Mouse (Mus musculus) right cerebral cortex, postnatal 4 days (tissue): ENCODE measurements around the gene Atp2b2.
A peak's percentile ranks its signal among the peaks of the same experiment; 100 is the strongest.
"Not testable (repeated sequence)": the region's sequence is repeated elsewhere in the genome, so short reads cannot be mapped to it uniquely, and the experiment has no call there.

Source experiments
- DNase-seq: peaks from one replicate; pipeline ENCODE4 v3.0.0-alpha.2; 2022

Gene Atp2b2

GRCm38 (mm10) chr6:113768804-113769203 is 273.6 kb downstream of the Atp2b2 start:
- no peak for DNase-seq

DNA sequence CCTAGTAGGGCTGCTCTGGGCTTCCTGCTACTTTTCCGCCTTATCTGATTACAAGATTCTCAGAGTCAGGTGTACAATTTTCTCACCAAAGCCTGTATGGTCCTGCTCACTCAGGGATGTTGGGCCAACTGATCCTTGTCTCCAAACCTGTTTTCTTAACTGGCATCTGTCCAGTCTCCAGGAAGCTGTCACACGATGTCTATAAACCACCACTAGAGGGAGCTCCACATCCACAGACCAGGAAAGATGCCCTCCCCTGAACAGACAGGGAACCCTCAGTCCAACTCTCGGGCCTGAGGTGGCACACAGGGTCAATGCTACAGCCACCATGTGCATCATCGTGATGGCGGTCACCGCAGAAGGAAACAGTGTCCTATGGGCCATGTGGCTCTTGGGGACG is 280.8 kb downstream of the Atp2b2 start:
- peak; percentile 38 for DNase-seq

DNA sequence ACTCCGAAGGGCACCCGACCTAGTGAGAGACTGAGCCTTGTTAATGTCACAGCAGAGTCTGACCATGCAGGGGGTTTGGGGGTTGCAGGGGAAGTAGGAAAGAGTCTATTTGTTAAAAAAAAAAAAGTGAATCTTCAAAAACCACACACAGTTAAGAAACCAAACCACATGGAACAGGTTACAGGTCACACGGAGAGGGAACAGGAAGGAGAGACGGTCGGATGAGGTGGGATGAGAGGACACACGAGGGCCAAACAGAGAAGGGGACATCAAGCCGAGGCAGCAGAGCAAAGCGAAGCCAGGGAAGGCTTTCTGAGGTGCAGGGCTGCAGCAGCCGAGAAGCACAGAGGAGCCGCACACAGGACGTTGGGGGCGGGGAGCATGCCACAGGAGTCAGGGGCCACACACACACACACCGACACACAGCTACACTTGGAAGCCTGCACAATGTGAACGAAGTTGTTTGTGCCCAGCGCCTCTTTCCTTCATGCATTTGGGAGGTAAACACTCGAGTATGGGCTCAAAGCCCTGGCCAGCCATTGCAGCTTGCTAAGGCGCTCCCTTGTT is 293.2 kb downstream of the Atp2b2 start:
- no peak for DNase-seq

DNA sequence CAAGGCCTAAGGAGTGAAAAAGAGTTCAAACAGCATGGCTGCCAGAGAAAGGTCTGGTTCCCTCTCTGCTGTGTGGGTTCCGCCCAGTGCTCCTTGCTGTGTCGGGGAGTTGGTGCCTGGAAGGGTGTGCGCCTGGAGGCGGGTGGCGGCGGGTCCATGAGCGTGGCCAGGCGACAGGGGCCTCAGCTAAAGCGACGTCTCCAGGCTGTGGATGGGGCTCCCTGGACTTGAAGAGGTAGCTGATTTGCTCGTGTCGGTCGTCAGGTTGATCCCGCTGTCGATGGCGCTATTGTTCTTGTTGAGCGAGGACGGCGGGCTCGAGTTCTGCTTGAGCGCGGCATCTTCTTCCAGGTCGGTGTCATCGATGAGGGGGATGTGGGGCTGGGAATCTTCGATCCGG is 294.1 kb downstream of the Atp2b2 start:
- DNase-seq, result no peak

DNA sequence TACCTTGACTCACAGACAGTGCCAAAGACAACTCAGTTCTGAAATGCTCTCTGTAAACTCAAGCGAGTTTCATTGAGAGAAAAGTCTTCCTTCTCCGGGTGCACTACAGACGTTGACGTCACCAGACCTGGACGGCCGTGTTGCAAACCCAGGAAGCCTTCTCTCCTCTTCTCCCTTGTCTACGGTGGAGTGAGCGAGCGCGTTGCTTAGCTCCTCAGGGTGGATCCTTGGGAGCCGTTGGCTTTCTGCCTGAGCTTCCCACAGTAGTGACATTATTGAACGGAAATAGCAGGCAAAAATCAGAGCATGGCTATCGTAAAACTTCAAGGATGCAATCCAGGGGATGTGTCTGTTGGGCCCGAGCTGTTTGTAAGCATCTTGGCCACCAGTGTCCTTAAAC is 295.1 kb downstream of the Atp2b2 start:
- no peak for DNase-seq

GRCm38 (mm10) chr6:113745117-113745516 is 297.3 kb downstream of the Atp2b2 start:
- DNase-seq, result no peak

DNA sequence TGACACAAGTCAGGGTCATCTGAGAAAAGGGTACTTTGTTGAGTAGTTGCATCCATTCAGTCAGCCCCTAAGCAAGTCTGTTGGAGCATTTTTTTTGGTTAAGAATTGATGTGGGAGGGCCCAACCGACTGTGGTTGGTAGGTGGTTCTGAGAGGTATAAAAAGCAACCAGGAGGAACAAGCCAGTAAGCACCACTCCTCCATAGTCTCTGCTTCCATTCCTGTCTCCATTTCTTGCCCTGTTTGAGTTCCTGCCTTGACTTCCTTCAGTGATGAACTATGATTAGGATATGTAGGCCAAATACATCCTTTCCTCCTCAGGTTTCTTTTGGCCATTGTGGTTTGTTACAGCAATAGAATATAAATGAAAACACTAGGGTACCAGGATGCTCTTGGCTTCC is 299.3 kb downstream of the Atp2b2 start:
- DNase-seq, result no peak

- no peak for DNase-seq
Measured at GRCm38 (mm10) chr6:113742321-113742720, 300.1 kb downstream of the Atp2b2 start.

DNA sequence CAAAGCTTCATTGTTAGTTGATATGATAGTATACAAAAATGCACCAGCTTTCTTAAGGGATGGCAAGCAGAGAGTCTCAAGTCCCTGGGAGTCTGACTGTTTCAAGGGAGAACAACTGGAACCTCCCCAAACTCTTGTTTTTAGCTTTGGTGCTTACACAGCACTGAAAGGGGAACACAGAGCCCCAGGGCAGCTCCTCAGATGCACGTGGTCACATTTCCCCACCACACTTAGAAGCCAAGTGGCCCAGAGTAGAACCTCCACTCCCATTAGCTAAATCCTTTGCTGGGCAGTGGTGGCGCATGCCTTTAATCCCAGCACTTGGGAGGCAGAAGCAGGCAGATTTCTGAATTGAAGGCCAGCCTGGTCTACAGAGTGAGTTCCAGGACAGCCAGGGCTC is 301.0 kb downstream of the Atp2b2 start:
- no peak for DNase-seq

DNA sequence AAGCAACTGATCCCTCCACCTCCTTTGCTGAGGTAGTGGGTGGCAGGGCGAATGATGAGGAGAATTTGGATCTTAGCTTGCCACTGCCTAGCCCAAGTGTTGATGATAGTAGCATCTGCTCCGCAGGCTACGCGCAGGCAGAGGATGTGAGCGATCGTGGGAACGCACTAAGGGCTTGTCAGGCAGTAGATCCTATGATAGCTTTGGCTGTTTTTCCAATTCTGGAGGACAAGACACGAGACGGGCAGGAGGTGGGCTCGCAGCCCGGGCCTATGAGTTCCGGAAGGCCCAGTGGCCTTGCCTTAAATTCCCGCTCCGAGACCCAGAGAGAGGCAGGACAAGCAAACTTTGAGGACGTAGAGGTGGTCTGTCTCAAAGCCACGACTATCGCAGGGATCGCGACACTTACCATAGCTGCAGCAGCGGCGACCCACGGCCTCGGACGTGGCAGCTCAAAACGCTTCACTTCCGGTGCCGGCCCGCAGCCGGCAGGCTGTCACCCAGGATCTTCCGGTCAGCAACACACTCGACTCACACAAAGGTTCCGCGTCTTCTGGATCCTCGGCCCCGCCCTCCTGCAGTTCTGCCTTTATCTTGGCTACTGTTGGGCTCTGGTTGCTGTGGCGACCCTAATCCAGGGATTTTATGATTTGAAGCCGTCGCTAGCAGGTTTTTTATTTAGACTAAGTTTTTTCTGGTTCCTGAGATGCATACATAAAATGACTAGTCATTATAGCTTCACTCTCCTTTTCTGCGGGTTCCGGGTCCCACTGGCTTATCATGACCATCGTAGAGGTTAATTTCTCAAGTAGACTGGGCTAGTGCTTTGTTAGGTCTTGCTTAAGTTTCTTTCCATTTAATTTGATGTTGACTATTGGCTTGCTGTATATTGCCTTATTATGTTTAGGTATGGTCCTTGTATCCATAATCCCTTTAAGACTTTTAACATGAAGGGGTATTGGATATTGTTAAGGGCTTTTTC is 301.9 kb downstream of the Atp2b2 start, which contains the start of gene Sec13:
Gene Sec13, minus strand, starts transcription at position 508 of the 982 bp plus-strand sequence.
- DNase-seq, result peak; percentile 84

GRCm38 (mm10) chr6:113737318-113738046 is 304.9 kb downstream of the Atp2b2 start:
- no peak for DNase-seq

DNA sequence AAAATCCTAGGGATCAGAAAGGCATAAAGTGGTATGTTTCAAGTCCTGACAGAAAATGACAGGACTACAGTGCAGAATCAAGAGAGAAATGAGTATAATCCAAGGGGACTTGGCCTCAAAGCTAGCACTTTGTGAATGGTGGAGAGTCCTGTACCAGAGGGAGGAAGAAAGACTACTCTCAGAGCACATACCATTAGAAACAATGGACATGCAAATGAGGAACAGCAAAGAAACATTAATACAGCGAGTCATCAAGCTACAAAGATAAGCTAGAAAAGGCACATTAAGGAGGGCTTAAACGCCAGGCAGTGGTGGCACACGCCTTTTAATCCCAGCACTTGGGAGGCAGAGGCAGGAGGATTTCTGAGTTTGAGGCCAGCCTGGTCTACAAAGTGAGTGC is 311.1 kb downstream of the Atp2b2 start:
- DNase-seq, result no peak

- DNase-seq, result no peak
Measured at GRCm38 (mm10) chr6:113728181-113728580, 314.2 kb downstream of the Atp2b2 start.

DNA sequence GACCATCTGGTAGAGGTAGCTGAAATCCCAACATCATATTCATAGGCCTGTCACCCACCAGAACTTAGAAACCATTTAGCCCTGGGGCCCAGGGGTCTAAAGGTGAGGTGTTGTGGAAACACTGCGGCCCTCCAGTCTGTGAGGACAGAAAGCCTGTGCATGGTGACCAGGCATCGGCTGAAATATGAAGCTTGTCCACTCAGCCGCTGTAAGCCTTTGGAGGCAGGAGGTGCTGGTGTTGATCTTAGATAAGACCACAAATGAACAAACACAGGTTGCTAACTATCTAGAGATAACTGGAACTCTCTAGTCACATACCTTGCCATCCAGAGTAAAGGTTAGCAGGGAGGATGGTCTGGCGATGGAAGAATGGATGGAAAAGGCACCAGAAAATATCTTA is 321.4 kb downstream of the Atp2b2 start:
- DNase-seq, result no peak

DNA sequence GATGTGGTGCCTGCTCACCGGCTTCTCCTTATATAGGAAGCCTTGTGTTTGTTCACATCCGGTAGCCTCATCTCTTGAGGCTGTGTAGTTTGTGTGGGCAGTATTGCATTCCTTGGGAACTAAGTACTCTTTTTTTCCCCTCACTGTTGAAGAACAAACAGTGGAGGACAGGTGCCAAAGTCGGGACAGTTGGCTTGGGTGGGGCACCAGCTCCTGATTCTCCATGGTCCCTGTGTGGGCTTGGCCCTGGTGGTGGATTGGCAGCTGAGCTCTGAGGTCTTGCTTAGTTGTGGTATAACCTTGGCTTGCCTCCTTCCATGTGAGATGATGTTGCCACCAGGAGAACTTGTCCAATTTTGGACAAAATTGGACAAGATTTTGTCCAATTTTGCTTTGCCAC is 322.5 kb downstream of the Atp2b2 start, which contains the start of gene Ghrl:
Gene Ghrl, minus strand, starts transcription at position 3 of the 400 bp plus-strand sequence.
- no peak for DNase-seq

- no peak for DNase-seq
Measured at GRCm38 (mm10) chr6:113717541-113717940, 324.9 kb downstream of the Atp2b2 start.

GRCm38 (mm10) chr6:113714797-113715196 is 327.6 kb downstream of the Atp2b2 start:
- DNase-seq, result no peak

DNA sequence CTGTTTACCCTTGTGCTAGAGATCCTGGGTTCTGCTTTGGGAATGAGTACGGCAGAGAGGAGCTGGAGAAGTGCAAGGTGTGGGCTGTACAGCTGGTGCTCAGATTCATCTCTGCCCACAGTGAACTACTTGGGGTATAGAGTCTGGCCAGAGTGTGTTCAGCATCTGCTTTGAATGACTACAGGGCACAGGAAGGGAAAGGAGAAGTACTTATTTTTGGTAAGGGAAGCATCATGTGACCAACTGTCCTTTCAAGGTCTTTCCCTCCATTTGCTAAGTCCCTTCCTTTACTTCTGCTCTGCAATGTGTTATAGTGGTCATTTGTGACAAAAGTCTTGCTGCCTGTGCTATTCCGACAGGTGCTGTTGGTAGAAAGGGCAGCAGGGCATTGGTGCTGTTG is 328.1 kb downstream of the Atp2b2 start:
- no peak for DNase-seq

DNA sequence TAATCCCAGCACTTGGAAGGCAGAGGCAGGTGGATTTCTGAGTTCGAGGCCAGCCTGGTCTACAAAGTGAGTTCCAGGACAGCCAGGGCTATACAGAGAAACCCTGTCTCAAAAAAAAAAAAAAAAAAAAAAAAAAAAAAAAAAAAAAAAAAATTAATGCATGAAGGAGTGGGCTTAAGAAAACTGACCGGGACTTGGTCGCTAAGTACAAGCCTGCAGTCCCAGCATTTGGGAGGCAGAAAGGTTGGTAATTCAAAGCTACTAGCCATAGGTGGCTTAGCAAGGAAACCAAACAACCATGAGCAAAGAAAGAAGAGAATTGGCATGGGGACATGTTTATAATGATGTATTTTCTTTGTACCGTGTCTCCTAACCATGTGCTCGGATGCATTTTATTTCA is 329.0 kb downstream of the Atp2b2 start:
- not testable (repeated sequence) for DNase-seq

GRCm38 (mm10) chr6:113712718-113713117 is 329.7 kb downstream of the Atp2b2 start:
- DNase-seq, result no peak

DNA sequence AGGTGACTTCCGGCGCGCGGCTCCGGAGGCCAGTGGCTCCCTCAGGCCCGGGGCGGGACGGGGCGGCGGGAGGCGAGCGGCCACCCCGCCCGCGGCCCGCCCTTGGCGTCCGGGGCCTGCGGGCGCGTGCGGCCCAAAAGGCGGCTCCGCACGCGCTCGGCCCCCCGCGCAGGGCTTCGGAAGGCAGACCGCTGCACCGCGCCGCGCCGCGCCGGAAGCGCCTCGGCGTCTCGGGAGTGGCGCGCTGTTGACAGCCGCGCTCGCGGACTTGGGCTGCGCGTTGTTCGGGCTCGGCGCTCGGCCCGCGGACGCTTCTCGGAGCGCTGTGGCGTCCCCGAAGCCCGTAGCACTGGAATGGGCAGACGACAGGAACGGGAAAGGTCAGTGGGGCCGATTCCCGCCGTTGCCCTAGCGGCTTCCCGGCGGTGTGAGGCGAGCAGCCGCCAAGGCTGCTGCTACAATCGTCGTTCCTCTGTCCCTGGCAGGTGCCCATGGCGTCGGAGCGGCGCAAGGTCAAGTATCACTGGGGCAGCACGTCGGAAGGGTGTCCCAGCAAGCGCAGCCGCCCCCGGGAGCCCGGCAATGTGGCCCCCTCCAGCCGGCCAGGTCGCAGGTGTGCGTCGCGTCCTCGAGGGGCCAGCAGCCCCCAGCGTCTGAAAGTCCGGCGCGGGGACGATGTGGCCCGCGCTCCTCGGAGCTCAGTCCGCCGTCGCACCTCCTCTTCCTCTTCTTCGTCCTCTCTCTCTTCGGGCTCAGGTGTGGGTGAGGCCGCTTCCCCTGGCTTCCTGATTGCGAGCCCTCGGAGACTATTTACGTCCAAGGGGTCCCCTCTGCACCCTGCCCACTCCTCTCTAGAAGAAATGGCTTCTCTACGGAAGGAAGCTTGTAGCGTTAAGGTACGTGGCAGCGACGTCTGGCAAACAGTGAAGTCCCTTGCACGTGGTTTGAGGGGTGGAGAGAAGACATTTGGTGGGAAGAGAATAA is 344.9 kb downstream of the Atp2b2 start:
- peak; percentile 31 for DNase-seq

GRCm38 (mm10) chr6:113696582-113697221 is 345.7 kb downstream of the Atp2b2 start, which contains the start of gene Tatdn2:
Gene Tatdn2 (plus strand): TSS chr6:113697050.
- DNase-seq, result peak; percentile 86
